Mouse (Mus musculus) stomach, postnatal 0 days (tissue): Measurements from ENCODE around the gene Tmem106b. TPM values are rescaled to one million over a fixed set of nuclear protein-coding genes. Genes with fewer than 3 reads are reported as not detected.
A peak's percentile ranks its signal among the peaks of the same experiment; 100 is the strongest.

Experiments used
- ATAC-seq: fragments of 200-750 bp; cut with Nextera tagmentation; 2 replicates; pipeline ENCODE4 v1.8.0; 2017; ENCODE audit not compliant: low FRiP score, low TSS enrichment
- DNase-seq: peaks from one replicate; pipeline ENCODE4 v3.0.0-alpha.2; 2016; ENCODE audit warnings: low spot score
- H3K27ac ChIP-seq: fragments of 300-500 bp; sonication (generic); replicated peaks from 2 replicates; pipeline ENCODE4 v1.5.1; 2014; ENCODE audit warnings: mild to moderate bottlenecking, control low read depth
- H3K27me3 ChIP-seq: fragments of 300-500 bp; sonication (generic); 2 replicates; pipeline ENCODE4 v1.6.1; 2014; ENCODE audit warnings: low read length; ENCODE audit not compliant: control insufficient read depth, insufficient read depth
- H3K36me3 ChIP-seq: fragments of 300-500 bp; sonication (generic); 2 replicates; pipeline ENCODE4 v1.6.1; 2014; ENCODE audit warnings: low read length, mixed read lengths; ENCODE audit not compliant: control insufficient read depth, insufficient read depth
- H3K4me1 ChIP-seq: fragments of 300-500 bp; sonication (generic); replicated peaks from 2 replicates; pipeline ENCODE4 v1.6.1; 2014; ENCODE audit warnings: antibody characterized with exemption; ENCODE audit not compliant: control insufficient read depth, insufficient read depth
- H3K4me2 ChIP-seq: fragments of 300-500 bp; sonication (generic); replicated peaks from 2 replicates; pipeline ENCODE4 v1.6.1; 2014; ENCODE audit warnings: low read depth, mild to moderate bottlenecking, control low read depth, moderate library complexity
- H3K4me3 ChIP-seq: fragments of 300-500 bp; sonication (generic); 2 replicates; pipeline ENCODE4 v1.5.1; 2014; ENCODE audit warnings: low read depth, low read length, control low read depth
- H3K9ac ChIP-seq: fragments of 300-500 bp; sonication (generic); 2 replicates; pipeline ENCODE4 v1.6.1; 2014; ENCODE audit warnings: mild to moderate bottlenecking, low read length, control low read depth, mixed read lengths
- H3K9me3 ChIP-seq: fragments of 300-500 bp; sonication (generic); 2 replicates; pipeline ENCODE4 v1.6.1; 2016; ENCODE audit warnings: low read length; ENCODE audit not compliant: control insufficient read depth
- CTCF ChIP-seq: IDR thresholded peaks from 2 replicates; pipeline ENCODE4 v1.5.1; 2016; ENCODE audit warnings: antibody characterized with exemption, low read depth, mild to moderate bottlenecking, moderate library complexity
- EP300 ChIP-seq: optimal IDR thresholded peaks from 2 replicates; pipeline ENCODE3; 2016; ENCODE audit warnings: antibody characterized with exemption
- WGBS: fragments of 180-500 bp; shearing (Covaris S2); extraction: QIAGEN DNeasy Blood & Tissue Kit; methylation state at CpG from one replicate; pipeline ENCODE4 v1.1.7; 2014; 5-methylcytosine and 5-hydroxymethylcytosine counted together
- polyA plus RNA-seq: library from polyadenylated mRNA; unstranded; fragments of >200 nt; fragmentation: Nextera tagmentation; extraction: Ambion mirVana; gene quantifications from 2 replicates; pipeline ENCODE4 v1.2.1, GENCODE M21; 2015

Tmem106b gene
- 35.4 and 40.3 TPM in 2 replicates for polyA plus RNA-seq

DNA sequence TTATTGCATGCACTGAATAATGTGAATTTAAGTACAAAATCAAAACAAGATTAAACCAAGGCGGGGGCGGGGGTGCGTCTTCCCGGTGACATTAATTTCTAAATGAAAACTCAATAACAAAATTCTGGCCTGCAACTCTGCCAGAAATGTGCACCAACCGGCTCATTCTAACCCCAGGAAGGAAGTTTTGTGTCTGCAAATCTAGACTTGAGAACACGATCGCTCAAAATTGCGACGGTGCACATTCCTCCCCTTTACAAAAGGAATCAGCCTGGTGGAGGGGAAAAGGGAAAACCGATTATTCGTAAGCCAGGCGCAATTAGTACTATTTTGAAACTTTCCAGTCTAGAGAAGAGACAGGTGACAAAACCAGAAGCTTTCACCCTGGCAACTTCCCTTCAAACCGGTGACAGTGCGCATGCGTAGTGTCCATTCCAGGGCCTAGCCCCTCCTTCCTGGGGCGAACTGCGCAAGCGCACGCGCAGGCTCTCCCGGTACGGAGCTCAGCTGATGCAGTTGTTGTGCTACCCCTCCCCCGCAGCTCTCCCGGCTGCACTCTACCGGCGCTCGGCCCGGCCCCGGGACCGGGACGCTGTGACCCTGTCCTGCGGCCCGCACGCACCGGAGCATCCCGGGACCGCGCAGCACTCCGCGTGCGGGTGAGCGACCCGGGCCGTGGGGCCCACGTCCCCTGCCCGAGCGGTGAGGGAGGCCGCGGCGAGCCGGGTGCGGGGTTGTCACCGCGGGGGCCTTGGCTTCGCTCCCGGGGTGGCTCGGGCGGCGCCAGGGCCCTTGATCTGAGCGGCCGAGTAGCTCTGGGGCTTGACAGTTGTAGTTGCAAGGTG, at the start of gene Tmem106b:
Tmem106b (plus strand) TSS at position 458 of the 845 bp plus-strand sequence.
- H3K4me1 ChIP-seq, result no peaks in the 10 kb centered on the region
- H3K27ac ChIP-seq, result peak within 1 kb of the TSS; percentile 93
- H3K9ac ChIP-seq, result peak within 1 kb of the TSS; percentile 97
- H3K4me2 ChIP-seq, result peak within 1 kb of the TSS; percentile 64
- TF ChIP-seq EP300 (no peak), CTCF (no peak)
- H3K27me3 ChIP-seq, result no peaks in the 10 kb centered on the region
- peak within 1 kb of the TSS; percentile 96 for H3K4me3 ChIP-seq
- H3K9me3 ChIP-seq, result no peaks in the 10 kb centered on the region
- H3K36me3 ChIP-seq, result peaks cover 7% of the 10 kb centered on the region
- ATAC-seq (peak; percentile 99), DNase-seq (peak; percentile 97)
- WGBS, result 2% methylated on average over 55 of the region's 61 CpGs

DNA sequence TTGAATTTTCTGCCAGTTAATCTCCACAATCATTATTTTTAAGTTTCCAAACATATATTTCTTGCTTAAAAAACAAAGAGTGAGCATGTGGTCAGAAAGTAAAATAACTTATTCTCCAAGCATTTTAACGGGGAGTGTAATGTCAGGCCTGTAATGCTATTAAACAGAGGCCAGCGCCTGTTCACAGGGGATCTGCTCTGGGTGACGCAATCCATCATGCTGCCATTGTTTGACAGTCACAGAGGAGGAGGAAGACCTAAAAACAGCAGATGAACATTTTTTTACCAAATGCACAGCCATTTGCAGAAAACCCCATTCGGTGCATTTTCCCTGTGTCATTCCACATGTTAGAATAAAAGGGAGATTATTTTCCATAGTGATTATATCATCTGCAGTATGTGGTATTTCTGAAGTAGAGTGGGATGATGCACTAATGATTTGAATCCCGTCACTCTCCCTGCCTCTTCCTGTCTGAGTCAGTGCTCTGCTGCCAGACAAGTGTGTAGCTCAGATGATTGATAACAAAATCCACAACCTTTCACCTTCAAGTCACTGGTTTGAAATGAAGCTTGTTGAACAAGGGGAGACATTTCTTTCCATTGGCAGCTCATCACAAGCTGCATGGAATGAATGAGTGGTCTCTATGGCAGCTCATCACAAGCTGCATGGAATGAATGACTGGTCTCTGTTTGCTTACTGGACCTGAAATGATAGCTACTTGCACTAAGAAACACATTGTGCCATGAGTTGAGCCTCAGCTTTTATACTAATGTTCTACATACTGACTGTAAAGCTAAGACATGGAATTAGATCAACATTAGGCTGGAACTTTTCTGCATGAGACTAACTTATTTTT, 48.1 kb upstream of the Tmem106b start:
- no peak for TF ChIP-seq CTCF
- TF ChIP-seq EP300, result no peak
- H3K4me3 ChIP-seq, result no peak overlapping the region
- DNase-seq (no peak), ATAC-seq (no peak)
- 29% methylated on average over 5 of the region's 5 CpGs for WGBS
- no peak overlapping the region for H3K4me2 ChIP-seq
- no peaks in the 10 kb centered on the region for H3K9me3 ChIP-seq
- no peaks in the 10 kb centered on the region for H3K27me3 ChIP-seq
- no peaks in the 10 kb centered on the region for H3K4me1 ChIP-seq
- no peak overlapping the region for H3K27ac ChIP-seq
- H3K9ac ChIP-seq, result no peak overlapping the region
- H3K36me3 ChIP-seq, result no peaks in the 10 kb centered on the region

DNA sequence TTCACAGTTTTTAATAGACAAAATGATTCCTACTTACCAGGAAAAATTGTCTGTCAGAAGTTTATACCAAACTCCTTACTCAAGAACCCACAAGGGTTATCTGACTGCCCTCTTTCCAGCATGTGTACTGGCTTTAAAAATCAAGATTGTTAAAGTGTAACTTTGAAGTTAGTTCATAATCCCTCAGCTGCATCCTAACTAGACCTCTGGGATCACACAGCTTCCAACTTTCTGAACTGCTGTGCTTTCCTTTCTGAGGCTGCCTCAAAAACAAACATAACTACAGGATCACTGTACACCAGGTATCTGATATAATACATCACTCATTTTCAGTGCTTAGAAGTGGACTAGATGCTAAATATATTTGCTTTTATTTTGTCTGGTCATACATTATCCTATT, 39.0 kb upstream of the Tmem106b start:
- ATAC-seq (no peak), DNase-seq (no peak)
- Histone ChIP-seq H3K27me3 (no peaks in the 10 kb centered on the region), H3K4me2 (no peak overlapping the region), H3K9ac (no peak overlapping the region), H3K27ac (no peak overlapping the region), H3K4me1 (no peaks in the 10 kb centered on the region), H3K36me3 (no peaks in the 10 kb centered on the region), H3K4me3 (no peak overlapping the region), H3K9me3 (no peaks in the 10 kb centered on the region)
- TF ChIP-seq EP300 (no peak), CTCF (no peak)

DNA sequence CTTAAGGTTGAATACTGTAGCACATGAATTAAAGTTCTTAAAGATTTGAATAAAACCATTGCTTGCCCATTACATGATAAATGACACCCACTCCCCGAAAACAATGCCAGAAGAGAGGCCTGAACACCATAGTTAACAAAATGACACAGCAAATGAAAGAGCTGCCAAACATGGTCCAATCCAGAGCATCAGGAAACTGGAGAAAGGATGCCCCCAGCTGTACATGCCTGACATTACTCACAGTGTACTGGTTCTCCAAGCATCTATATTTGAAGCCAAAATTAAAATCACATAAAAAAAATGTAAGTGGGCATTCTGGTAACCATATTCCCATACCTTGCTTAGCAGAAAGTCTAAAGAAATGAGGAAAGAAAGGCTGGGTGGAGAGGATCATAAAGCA, 38.6 kb upstream of the Tmem106b start:
- TF ChIP-seq EP300 (no peak), CTCF (peak; percentile 60)
- Histone ChIP-seq H3K9me3 (no peaks in the 10 kb centered on the region), H3K4me3 (no peak overlapping the region), H3K36me3 (no peaks in the 10 kb centered on the region), H3K4me2 (no peak overlapping the region), H3K27ac (no peak overlapping the region), H3K4me1 (no peaks in the 10 kb centered on the region), H3K27me3 (no peaks in the 10 kb centered on the region), H3K9ac (no peak overlapping the region)
- no peak for DNase-seq
- WGBS, result 41% methylated on average over 1 of the region's 1 CpGs
- no peak for ATAC-seq

DNA sequence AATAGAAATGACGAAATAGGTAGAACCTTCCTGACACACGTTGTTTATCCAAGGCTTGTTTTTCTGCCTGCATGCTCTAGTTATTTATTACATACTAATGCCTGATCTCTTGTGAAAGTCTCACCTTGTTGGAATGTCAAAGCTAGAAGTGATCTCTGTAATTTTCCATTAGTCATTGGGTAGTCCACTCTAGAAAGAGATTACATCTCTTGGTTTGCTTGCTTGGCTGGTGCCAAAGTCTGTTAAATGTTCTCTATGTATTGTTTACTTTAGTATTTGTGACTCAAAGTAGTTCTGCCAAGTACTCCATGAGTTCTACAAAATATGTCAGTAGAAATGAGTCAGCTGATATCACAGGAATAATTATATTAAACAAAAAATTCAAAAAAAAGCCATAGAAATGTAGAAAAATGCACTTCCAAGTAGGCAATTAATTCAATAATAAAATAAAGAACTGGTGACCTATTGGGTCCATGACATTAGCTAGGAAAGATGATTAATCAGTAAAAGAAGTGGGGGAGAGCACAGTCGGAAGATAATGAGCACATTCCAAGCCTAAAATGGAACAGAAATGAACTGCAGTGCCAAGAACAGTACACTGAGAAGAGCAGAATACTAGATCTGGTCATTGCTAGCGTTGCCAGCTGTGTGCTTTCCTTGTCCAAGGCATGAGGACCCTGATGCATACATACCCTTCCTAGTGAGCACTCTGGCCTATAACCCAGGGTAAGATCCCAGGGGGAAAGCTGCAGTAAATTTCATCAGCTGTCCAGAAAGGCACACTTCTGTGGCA, 17.0 kb upstream of the Tmem106b start:
- DNase-seq (no peak), ATAC-seq (peak; percentile 97)
- TF ChIP-seq CTCF (no peak), EP300 (no peak)
- no peaks in the 10 kb centered on the region for H3K36me3 ChIP-seq
- H3K27me3 ChIP-seq, result no peaks in the 10 kb centered on the region
- 36% methylated on average over 4 of the region's 4 CpGs for WGBS
- H3K4me1 ChIP-seq, result peaks cover 2% of the 10 kb centered on the region; the same call in 1 of the 2 replicates
- peak overlapping the region; percentile 78 for H3K27ac ChIP-seq
- H3K4me3 ChIP-seq, result no peak overlapping the region
- no peak overlapping the region for H3K9ac ChIP-seq
- H3K9me3 ChIP-seq, result no peaks in the 10 kb centered on the region
- H3K4me2 ChIP-seq, result no peak overlapping the region
